Mouse (Mus musculus): Measurements from ENCODE around the gene Gsdme. TPM values are rescaled to one million over a fixed set of nuclear protein-coding genes. Genes with fewer than 3 reads are reported as not detected.
A peak's percentile ranks its signal among the peaks of the same experiment; 100 is the strongest.

The Gsdme gene
- polyA plus RNA-seq, 1 experiment from 2014 or later = 25.6 TPM

DNA sequence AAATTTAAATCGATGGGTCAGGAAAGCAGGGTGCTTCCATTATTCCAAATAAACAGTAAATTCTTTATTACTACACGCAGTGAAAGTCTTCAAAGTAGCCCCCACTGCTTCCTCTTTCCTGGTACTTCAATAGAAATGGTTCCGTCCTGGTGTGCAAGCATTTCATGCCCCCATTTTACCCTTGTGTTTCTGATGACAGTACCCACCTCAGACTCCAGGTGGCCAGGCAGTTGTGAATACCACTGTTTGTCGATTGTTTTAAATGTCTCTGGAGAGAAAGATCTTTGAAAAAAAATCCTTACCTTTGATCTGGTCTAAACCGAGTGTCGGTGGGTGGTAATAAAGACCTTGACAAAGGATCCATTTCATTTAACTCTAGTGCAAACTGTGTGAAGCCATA, 37.0 kb upstream of the Gsdme start:
- 77% methylated on average over 6 of the region's 6 CpGs for WGBS
- Histone ChIP-seq H3K36me3 (ENCODE audit: control insufficient read depth, insufficient read depth) (peaks cover 10% of the 10 kb centered on the region; the same call in 1 of the 2 replicates), H3K4me3 (ENCODE audit: low read depth, low read length) (no peak overlapping the region), H3K27ac (ENCODE audit: low read depth, low read length) (no peak overlapping the region), H3K9ac (ENCODE audit: low read depth, low read length) (no peak overlapping the region), H3K9me3 (ENCODE audit: control insufficient read depth) (no peaks in the 10 kb centered on the region), H3K4me2 (replicated peaks; ENCODE audit: low read depth) (no peak overlapping the region), H3K27me3 (replicated peaks; ENCODE audit: control insufficient read depth, insufficient read depth, low read length) (no peaks in the 10 kb centered on the region), H3K4me1 (replicated peaks; ENCODE audit: control insufficient read depth, insufficient read depth, low read length) (no peaks in the 10 kb centered on the region)
- TF ChIP-seq CTCF (IDR thresholded peaks at IDR 0.05; ENCODE audit: low read depth) = no peak
- ATAC-seq = no peak

DNA sequence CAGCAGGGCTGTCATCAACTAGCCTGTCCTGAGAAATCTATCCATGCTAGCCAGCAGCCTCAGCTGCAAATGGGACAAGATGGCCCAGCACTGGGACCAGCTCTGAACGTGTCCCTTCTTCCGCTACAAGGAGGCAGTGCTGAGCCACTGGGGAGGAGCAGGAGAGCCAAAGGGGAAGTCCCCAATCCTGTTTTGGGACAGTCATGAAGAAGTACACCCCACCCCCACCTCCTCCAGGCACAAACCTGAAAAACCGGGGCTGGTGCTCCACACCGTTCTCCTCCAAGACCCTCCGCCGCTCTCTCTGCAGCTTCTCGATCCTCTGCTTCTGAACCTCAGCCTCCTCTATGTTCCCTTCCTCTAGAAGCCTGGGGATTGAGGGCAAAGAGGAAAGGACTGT, 35.4 kb upstream of the Gsdme start:
- no peak overlapping the region for H3K4me3 ChIP-seq (ENCODE audit: low read depth, low read length)
- no peaks in the 10 kb centered on the region for H3K27me3 ChIP-seq (replicated peaks; ENCODE audit: control insufficient read depth, insufficient read depth, low read length)
- peaks cover 10% of the 10 kb centered on the region; the same call in 1 of the 2 replicates for H3K36me3 ChIP-seq (ENCODE audit: control insufficient read depth, insufficient read depth)
- no peak overlapping the region for H3K27ac ChIP-seq (ENCODE audit: low read depth, low read length)
- H3K4me1 ChIP-seq (replicated peaks; ENCODE audit: control insufficient read depth, insufficient read depth, low read length) = no peaks in the 10 kb centered on the region
- 83% methylated on average over 7 of the region's 7 CpGs for WGBS
- TF ChIP-seq CTCF (IDR thresholded peaks at IDR 0.05; ENCODE audit: low read depth) = 0 out of 2 replicates have a peak, but pooled peaks have one; percentile 12
- H3K9ac ChIP-seq (ENCODE audit: low read depth, low read length) = no peak overlapping the region
- H3K4me2 ChIP-seq (replicated peaks; ENCODE audit: low read depth) = no peak overlapping the region
- no peak for ATAC-seq
- no peaks in the 10 kb centered on the region for H3K9me3 ChIP-seq (ENCODE audit: control insufficient read depth)

DNA sequence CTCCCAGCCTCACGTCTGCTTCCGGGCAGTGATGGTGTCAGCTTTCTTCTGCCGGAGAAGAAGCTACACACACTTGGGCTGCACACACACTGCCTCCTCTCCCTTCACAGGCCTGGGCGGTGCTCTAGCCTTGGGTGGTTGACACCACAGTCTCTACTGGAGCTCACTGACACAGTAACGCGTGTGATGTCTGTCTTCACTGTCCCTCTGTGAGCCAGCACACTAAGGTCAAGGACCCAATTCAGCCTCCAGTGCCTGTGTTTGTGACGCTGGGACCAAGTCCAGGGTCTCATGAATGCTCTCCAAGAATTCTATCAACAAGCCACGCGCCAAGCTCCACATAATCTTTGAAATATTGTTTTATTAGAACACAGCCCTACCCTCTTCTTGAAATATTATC, 34.0 kb upstream of the Gsdme start:
- no peak for ATAC-seq
- Histone ChIP-seq H3K4me1 (replicated peaks; ENCODE audit: control insufficient read depth, insufficient read depth, low read length) (no peaks in the 10 kb centered on the region), H3K27me3 (replicated peaks; ENCODE audit: control insufficient read depth, insufficient read depth, low read length) (no peaks in the 10 kb centered on the region), H3K9ac (ENCODE audit: low read depth, low read length) (no peak overlapping the region), H3K4me3 (ENCODE audit: low read depth, low read length) (no peak overlapping the region), H3K9me3 (ENCODE audit: control insufficient read depth) (no peaks in the 10 kb centered on the region), H3K36me3 (ENCODE audit: control insufficient read depth, insufficient read depth) (peaks cover 10% of the 10 kb centered on the region; the same call in 1 of the 2 replicates), H3K27ac (ENCODE audit: low read depth, low read length) (no peak overlapping the region), H3K4me2 (replicated peaks; ENCODE audit: low read depth) (no peak overlapping the region)
- WGBS = 90% methylated on average over 9 of the region's 9 CpGs
- TF ChIP-seq CTCF (IDR thresholded peaks at IDR 0.05; ENCODE audit: low read depth) = no peak

GRCm38 (mm10) chr6:50295136-50295535, 31.5 kb upstream of the Gsdme start:
- Histone ChIP-seq H3K4me3 (ENCODE audit: low read depth, low read length) (no peak overlapping the region), H3K27ac (ENCODE audit: low read depth, low read length) (no peak overlapping the region), H3K4me1 (replicated peaks; ENCODE audit: control insufficient read depth, insufficient read depth, low read length) (no peaks in the 10 kb centered on the region), H3K27me3 (replicated peaks; ENCODE audit: control insufficient read depth, insufficient read depth, low read length) (no peaks in the 10 kb centered on the region), H3K9me3 (ENCODE audit: control insufficient read depth) (no peaks in the 10 kb centered on the region), H3K36me3 (ENCODE audit: control insufficient read depth, insufficient read depth) (peaks cover 5% of the 10 kb centered on the region; the same call in 1 of the 2 replicates), H3K9ac (ENCODE audit: low read depth, low read length) (no peak overlapping the region), H3K4me2 (replicated peaks; ENCODE audit: low read depth) (no peak overlapping the region)
- WGBS = 84% methylated on average over 10 of the region's 10 CpGs
- TF ChIP-seq CTCF (IDR thresholded peaks at IDR 0.05; ENCODE audit: low read depth) = no peak
- ATAC-seq = no peak

- Histone ChIP-seq H3K9me3 (ENCODE audit: control insufficient read depth) (no peaks in the 10 kb centered on the region), H3K4me2 (replicated peaks; ENCODE audit: low read depth) (no peak overlapping the region), H3K27me3 (replicated peaks; ENCODE audit: control insufficient read depth, insufficient read depth, low read length) (no peaks in the 10 kb centered on the region), H3K4me1 (replicated peaks; ENCODE audit: control insufficient read depth, insufficient read depth, low read length) (no peaks in the 10 kb centered on the region), H3K36me3 (ENCODE audit: control insufficient read depth, insufficient read depth) (peaks cover 4% of the 10 kb centered on the region; the same call in 1 of the 2 replicates), H3K27ac (ENCODE audit: low read depth, low read length) (no peak overlapping the region), H3K9ac (ENCODE audit: low read depth, low read length) (no peak overlapping the region), H3K4me3 (ENCODE audit: low read depth, low read length) (no peak overlapping the region)
- peak; percentile 54 for ATAC-seq
- WGBS = 44% methylated on average over 1 of the region's 1 CpGs
- TF ChIP-seq CTCF (IDR thresholded peaks at IDR 0.05; ENCODE audit: low read depth) = peak; percentile 99
Measured at GRCm38 (mm10) chr6:50294128-50294527, 30.5 kb upstream of the Gsdme start.

DNA sequence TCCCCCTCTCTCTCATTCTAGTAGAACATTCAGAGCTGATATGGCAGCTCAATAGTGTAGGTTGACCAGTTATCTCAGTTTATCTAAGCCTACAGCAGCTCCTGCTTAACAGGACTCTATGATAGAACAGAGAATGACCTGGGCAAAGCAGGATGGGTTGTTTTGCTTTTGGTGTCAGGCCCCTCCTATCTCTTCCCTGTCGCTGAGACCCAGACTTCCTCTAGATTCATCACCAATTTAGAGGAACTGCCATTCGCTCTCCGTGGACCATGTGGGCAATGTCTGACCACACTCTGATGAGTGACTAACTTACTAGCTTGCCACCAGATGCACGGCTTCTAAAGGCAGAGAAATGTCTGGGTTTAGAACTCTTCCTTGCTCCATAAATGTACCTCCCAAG, 28.0 kb upstream of the Gsdme start:
- Histone ChIP-seq H3K4me2 (replicated peaks; ENCODE audit: low read depth) (no peak overlapping the region), H3K9ac (ENCODE audit: low read depth, low read length) (no peak overlapping the region), H3K9me3 (ENCODE audit: control insufficient read depth) (no peaks in the 10 kb centered on the region), H3K4me3 (ENCODE audit: low read depth, low read length) (no peak overlapping the region), H3K27ac (ENCODE audit: low read depth, low read length) (no peak overlapping the region), H3K36me3 (ENCODE audit: control insufficient read depth, insufficient read depth) (no peaks in the 10 kb centered on the region), H3K27me3 (replicated peaks; ENCODE audit: control insufficient read depth, insufficient read depth, low read length) (no peaks in the 10 kb centered on the region), H3K4me1 (replicated peaks; ENCODE audit: control insufficient read depth, insufficient read depth, low read length) (no peaks in the 10 kb centered on the region)
- ATAC-seq = no peak
- 82% methylated on average over 4 of the region's 4 CpGs for WGBS
- TF ChIP-seq CTCF (IDR thresholded peaks at IDR 0.05; ENCODE audit: low read depth) = no peak

GRCm38 (mm10) chr6:50286881-50287280, 23.2 kb upstream of the Gsdme start:
- no peak for ATAC-seq
- Histone ChIP-seq H3K27ac (ENCODE audit: low read depth, low read length) (no peak overlapping the region), H3K4me3 (ENCODE audit: low read depth, low read length) (no peak overlapping the region), H3K9ac (ENCODE audit: low read depth, low read length) (no peak overlapping the region), H3K27me3 (replicated peaks; ENCODE audit: control insufficient read depth, insufficient read depth, low read length) (no peaks in the 10 kb centered on the region), H3K4me2 (replicated peaks; ENCODE audit: low read depth) (no peak overlapping the region), H3K36me3 (ENCODE audit: control insufficient read depth, insufficient read depth) (no peaks in the 10 kb centered on the region), H3K9me3 (ENCODE audit: control insufficient read depth) (no peaks in the 10 kb centered on the region), H3K4me1 (replicated peaks; ENCODE audit: control insufficient read depth, insufficient read depth, low read length) (no peaks in the 10 kb centered on the region)
- 94% methylated on average over 3 of the region's 3 CpGs for WGBS
- TF ChIP-seq CTCF (IDR thresholded peaks at IDR 0.05; ENCODE audit: low read depth) = no peak
